Mouse (Mus musculus): ENCODE measurements around the gene Stambpl1.

The Stambpl1 gene

DNA sequence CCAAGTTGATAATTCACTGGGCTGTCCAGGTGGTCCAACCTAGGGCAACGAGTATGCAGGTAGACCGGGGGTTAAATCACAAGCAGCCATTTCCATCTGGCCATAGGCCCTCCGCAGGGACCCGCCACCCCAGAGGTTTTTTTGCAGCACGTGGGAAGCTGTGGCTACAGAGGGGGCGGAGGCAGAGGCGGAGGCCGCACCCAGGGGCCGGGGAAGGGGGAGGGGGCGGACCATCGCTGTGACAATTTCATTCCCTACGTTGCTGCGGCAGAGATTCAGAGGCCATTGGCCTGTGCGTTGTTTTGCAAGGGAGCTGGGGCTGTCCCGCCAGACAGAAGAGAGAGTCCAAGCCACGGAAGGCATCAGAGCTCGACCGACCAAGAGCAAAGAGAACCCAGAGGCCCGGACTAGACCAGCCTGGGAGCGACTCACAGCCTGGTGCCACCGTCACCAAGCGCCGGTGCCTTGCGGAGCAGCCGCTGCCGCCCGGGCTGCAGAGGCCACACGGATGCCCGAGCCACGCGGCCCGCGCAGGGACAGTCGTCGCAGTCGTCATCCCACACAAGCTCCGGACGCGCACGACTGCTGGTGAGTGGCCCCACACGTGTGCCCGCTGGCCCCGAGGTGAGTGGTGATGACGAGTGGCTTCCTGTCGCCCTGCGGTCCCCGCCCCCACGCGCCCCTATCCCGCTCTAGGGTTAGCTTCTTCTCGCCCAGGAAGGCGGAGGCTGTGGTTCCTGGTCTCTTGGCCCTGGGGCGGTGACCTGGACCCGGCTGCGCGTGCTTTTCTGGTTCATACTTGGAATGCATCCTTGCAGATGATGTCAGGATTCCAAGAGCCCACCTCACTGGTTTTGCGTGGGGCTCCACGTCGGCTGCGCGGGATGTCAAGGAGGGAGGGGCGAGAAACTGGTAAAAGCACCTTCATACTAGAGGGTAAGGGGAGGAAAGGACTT is at the start of gene Stambpl1:
Gene Stambpl1, plus strand, starts transcription at position 222 of the 956 bp plus-strand sequence.
- peak; percentile 84 for DNase-seq

DNA sequence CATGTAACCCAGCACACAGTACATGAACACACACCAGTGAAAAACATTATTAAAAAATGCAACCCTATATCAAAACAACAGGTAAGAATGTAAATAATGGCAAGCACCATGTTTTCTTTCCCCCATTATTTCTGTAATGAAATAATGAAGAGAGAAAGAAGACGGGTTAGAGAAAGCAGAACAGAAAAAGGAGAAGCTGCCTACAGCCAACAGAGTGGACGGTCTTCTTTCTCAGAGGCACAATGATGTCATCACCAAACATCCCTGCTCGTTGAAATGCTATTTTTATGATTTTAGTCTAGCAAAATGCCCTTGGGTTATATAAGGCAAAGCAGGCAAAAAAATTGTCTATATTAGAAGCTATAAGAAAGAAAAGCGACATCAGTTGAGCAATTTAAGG is 43.6 kb upstream of the Stambpl1 start:
- no peak for DNase-seq

DNA sequence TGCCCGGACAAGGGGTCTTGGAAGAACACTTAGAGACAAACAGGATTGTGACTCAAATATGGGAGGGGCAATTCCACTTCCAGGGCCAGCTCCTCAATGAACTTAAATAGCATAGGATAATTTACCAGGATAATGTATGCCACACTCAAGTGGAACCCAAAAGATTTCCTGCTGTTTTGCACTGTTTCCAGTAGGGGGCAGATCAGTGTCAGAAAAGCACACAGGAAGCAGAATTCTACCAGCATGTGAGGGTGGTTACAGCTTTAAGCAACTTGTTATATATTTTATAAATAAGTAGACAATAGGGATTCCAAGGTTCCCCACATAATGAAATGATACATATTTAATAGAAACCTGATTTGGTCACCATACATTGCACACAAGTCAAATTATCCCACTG is 40.1 kb upstream of the Stambpl1 start:
- DNase-seq, result no peak

DNA sequence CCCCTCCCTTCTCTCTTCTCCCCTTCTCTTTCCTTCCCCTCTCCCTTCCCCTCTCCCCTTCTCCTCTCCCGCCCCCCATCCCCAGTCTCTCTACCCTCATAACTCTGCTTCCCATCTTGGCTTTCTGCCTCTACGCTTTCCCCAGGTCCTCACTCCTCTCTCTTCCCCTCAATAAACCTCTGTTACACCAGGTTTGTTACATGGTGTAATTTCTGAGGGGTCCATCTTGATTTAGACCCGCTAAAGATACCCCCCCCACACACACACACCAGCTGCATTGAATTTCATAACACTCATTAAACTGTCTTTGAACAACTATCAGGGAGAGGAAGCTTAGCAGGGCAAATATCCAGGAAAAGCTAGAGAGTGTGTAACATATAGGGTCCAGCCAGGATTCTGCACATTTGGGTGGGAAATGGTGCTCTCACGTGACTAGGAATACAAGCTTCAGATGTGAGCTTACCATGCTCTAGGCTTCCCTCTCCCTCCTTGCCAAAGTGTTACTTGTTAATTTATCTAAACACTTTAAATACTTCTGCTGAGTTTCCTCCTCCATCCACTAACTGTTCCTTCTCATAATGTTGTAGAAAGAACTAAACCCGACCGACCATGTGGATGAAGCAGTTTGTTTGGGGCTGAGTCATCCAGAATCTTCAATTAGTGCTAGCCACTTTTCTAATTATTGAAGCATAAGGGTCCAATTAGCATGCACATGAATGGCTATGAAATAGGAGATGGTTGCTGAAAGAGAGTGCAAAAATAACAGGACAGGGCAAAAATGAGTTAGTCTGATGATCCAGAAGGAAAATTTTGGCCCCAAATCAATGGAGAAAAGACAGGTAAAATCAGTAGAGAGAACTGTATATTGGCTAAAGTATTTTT is 38.5 kb upstream of the Stambpl1 start:
- DNase-seq, result no peak

- no peak for DNase-seq
These were observed 29.3 kb upstream of the Stambpl1 start for GRCm38 (mm10) chr19:34162693-34163092.

- DNase-seq, result no peak
These were observed 26.1 kb upstream of the Stambpl1 start, which contains the start of gene Ankrd22 for GRCm38 (mm10) chr19:34165891-34166290. Gene Ankrd22 (minus strand): TSS chr19:34166053.

DNA sequence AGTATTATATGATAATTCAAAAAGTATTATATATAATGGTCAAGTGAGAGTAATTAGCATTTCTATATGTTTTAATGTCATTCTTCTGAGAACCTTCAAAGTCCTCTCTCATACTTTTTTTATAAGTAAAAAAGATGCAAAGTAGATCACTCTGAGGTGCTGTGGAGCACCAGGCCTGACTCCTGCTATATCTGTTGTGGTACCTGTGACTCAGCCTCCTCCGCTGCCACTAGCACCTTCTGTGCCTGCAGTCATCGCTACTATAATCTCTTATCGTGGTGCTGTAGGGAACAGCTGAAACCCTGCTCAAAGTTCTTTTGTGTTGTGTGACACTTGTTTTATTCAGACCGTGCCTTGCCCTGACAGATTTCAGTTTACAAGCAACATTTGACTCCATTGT is 25.6 kb upstream of the Stambpl1 start:
- no peak for DNase-seq

GRCm38 (mm10) chr19:34167896-34168661 is 23.9 kb upstream of the Stambpl1 start:
- no peak for DNase-seq

GRCm38 (mm10) chr19:34169121-34169520 is 22.9 kb upstream of the Stambpl1 start:
- DNase-seq, result no peak

- DNase-seq, result no peak
These were observed 20.9 kb upstream of the Stambpl1 start for GRCm38 (mm10) chr19:34171167-34171566.

- DNase-seq, result no peak
These were observed 18.0 kb upstream of the Stambpl1 start for GRCm38 (mm10) chr19:34174004-34174403.

GRCm38 (mm10) chr19:34179136-34179535 is 12.9 kb upstream of the Stambpl1 start:
- DNase-seq, result no peak

DNA sequence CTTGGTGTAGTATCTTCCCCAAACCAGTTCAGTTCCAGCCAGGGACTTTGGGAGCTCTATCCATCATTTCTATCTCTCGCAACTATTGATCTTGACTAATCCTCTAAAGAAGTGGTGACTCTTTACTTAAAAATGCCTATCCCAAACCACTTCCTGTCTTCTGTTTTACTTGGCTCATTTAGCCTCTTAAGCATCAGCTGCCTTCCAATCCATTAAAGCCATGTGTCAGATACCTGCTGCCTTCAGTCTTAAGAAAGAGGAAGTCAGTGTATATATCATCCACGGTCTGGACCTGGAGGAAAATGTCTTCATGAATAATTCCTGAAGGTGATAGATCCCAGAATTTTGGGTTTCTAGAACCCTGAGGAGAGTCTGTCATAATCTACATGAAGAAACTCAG is 11.7 kb upstream of the Stambpl1 start:
- no peak for DNase-seq

GRCm38 (mm10) chr19:34181234-34181633 is 10.8 kb upstream of the Stambpl1 start:
- no peak for DNase-seq

- no peak for DNase-seq
These were observed 9.5 kb upstream of the Stambpl1 start for GRCm38 (mm10) chr19:34182490-34182889.

- no peak for DNase-seq
These were observed 5.2 kb upstream of the Stambpl1 start for GRCm38 (mm10) chr19:34186845-34187244.

DNA sequence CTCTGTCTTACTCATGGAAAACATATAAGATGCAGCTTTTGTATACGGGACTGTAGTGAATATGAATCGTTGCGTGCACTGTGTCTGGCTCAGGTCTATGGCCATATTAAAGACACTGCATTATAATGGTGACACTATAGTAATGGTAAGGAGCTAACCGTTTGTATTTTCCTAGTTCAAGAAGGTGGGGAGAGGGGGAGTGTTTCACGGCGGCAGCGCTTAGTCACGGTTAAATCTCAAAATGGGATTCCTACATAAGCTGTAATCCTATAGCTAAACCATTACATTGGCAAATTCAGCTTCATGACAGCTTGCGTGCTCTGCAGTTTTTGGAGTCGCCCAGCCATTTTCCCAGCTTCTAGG is 403 bp upstream of the Stambpl1 start:
- no peak for DNase-seq

GRCm38 (mm10) chr19:34193149-34193548 is 1.1 kb downstream of the Stambpl1 start:
- peak; percentile 31 for DNase-seq

GRCm38 (mm10) chr19:34193683-34194082 is 1.7 kb downstream of the Stambpl1 start:
- DNase-seq, result no peak

DNA sequence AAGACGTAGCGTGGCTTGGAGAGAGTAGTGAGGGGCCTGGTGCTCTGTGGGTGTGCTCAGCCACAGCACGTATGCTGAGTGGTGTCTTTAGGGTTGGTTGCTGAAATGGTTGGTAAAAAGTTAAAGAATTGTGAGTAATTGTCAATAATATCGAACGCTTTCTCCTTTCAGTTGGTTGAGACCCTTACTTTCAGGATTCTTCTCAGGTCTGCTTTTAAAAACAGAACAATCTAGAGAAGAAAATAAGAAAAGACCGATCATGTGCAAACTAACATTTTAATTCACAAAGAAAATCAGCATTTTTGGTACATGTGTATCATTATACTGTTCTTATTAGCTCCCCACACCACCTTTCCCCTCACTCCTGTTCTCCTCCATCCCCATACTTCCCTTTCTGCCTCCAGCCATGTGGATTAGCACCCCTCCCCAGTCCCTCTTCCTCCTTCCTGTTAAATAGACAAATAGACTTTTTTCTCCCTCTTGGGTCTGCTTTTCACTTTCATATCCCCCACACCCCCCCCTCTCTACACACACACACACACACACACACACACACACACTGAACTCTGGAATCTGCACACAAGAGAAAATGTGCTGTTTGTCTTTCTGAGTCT is 2.2 kb downstream of the Stambpl1 start:
- DNase-seq, result no peak

GRCm38 (mm10) chr19:34195031-34195430 is 3.0 kb downstream of the Stambpl1 start:
- no peak for DNase-seq

GRCm38 (mm10) chr19:34198066-34198465 is 6.0 kb downstream of the Stambpl1 start:
- DNase-seq, result no peak

Measured in cerebellum, adult 9-11 months (tissue).